ENCODE assay signal across 10 mouse cellular contexts in genomic region chr16:38941275-38941674, GRCm38 (mm10). TPM values are rescaled to one million over a fixed set of nuclear protein-coding genes. Genes with fewer than 3 reads are reported as not detected.
DNase-seq lines count a peak whose midpoint lies in the region; ATAC-seq and TF ChIP-seq lines count a peak whose summit lies in the region.
"Had no signal": no experiment of that assay in that cellular context is flagged by ENCODE, and none has a peak within 500 bp of the region (broad histone marks: within the 10 kb centered on the region; RNA-seq: fewer than 3 reads in every experiment).

No protein-coding gene starts in this region.

- peak overlapping the region; percentile 70 for H3K27ac ChIP-seq in forebrain, embryonic 11.5 days (ENCODE audit: low read depth, low read length)
- H3K27ac ChIP-seq in midbrain, postnatal 0 days (ENCODE audit: low read depth, low read length), result peak overlapping the region; percentile 47; the same call in 1 of the 2 replicates

- no peaks in the 10 kb centered on the region for H3K27me3 ChIP-seq in forebrain, embryonic 11.5 days (ENCODE audit: control insufficient read depth, insufficient read depth, low read length)
- H3K27me3 ChIP-seq in midbrain, postnatal 0 days (ENCODE audit: insufficient read depth, low read length), result no peaks in the 10 kb centered on the region

- H3K4me1 ChIP-seq in forebrain, embryonic 11.5 days (replicated peaks; ENCODE audit: control insufficient read depth, insufficient read depth, low read length), result peaks cover 14% of the 10 kb centered on the region
- H3K4me1 ChIP-seq in midbrain, postnatal 0 days (ENCODE audit: insufficient read depth, low read length), result peaks cover 3% of the 10 kb centered on the region; the same call in 1 of the 2 replicates

- intact Hi-C loops in gastrocnemius, postnatal 14 days (cut with DNase I; ENCODE audit: low total_unique reads), result no loop called here

- DNase-seq in cerebellum, postnatal 10 days, result peak; percentile 34 to 67
- peak; percentile 82 for DNase-seq in forebrain, embryonic 11.5 days (ENCODE audit: low spot score)
- peak; percentile 87 to 88 for DNase-seq in layer of hippocampus, adult 8-10 months (ENCODE audit: low spot score in 2 of 2)
- DNase-seq in midbrain, postnatal 0 days (ENCODE audit: low spot score), result peak; percentile 85
- DNase-seq in liver, result no peak
- no peak for DNase-seq in gastrocnemius, postnatal 14 days
- DNase-seq in adrenal gland, postnatal 36 days, result no peak
- no peak for DNase-seq in adrenal gland, adult 18-20 months (ENCODE audit: low spot score in 2 of 2)
- DNase-seq: gastrocnemius, postnatal 25 days; lung, postnatal 10 days had no signal

- WGBS in forebrain, embryonic 11.5 days, result 15% methylated on average over 6 of the region's 6 CpGs
- 26% methylated on average over 6 of the region's 6 CpGs for WGBS in midbrain, postnatal 0 days

- H3K36me3 ChIP-seq in forebrain, embryonic 11.5 days (ENCODE audit: control insufficient read depth, insufficient read depth, low read length), result no peaks in the 10 kb centered on the region
- H3K36me3 ChIP-seq in midbrain, postnatal 0 days (ENCODE audit: insufficient read depth, low read length), result no peaks in the 10 kb centered on the region

- H3K9me3 ChIP-seq in forebrain, embryonic 11.5 days (ENCODE audit: control insufficient read depth, low read length), result no peaks in the 10 kb centered on the region
- H3K9me3 ChIP-seq in midbrain, postnatal 0 days (ENCODE audit: low read length), result no peaks in the 10 kb centered on the region

- no peak for TF ChIP-seq CTCF in midbrain, postnatal 0 days (IDR thresholded peaks at IDR 0.05)

- peak; percentile 91 for ATAC-seq in forebrain, embryonic 11.5 days (replicated peaks; ENCODE audit: low FRiP score)
- peak; percentile 66; the same call in 1 of the 2 replicates for ATAC-seq in midbrain, postnatal 0 days (ENCODE audit: low FRiP score)

- no peak overlapping the region for H3K9ac ChIP-seq in forebrain, embryonic 11.5 days (ENCODE audit: low read length)
- H3K9ac ChIP-seq in midbrain, postnatal 0 days (replicated peaks; ENCODE audit: low read length, poor library complexity, severe bottlenecking), result no peak overlapping the region

- H3K4me3 ChIP-seq in forebrain, embryonic 11.5 days (ENCODE audit: low read depth, low read length), result no peak overlapping the region
- H3K4me3 ChIP-seq in midbrain, postnatal 0 days (ENCODE audit: low read depth, low read length), result no peak overlapping the region

- 0 out of 2 replicates have a peak overlapping the region, but pooled peaks have one; percentile 15 for H3K4me2 ChIP-seq in forebrain, embryonic 11.5 days (ENCODE audit: low read depth, low read length, severe bottlenecking)
- no peak overlapping the region for H3K4me2 ChIP-seq in midbrain, postnatal 0 days (ENCODE audit: low read depth, low read length, poor library complexity, severe bottlenecking)

RNA-seq across cellular contexts. Expression of gene Igsf11, which starts 48.8 kb away (rescaled TPM):
- 4.1 and 4.5 TPM in 2 replicates for polyA plus RNA-seq in forebrain, embryonic 11.5 days (2014; fragmentation: Nextera tagmentation; extraction: Ambion mirVana)
- 10 to 100 TPM; 48.1 to 53.6 (median 50.7) TPM for total RNA-seq in layer of hippocampus, adult 8-10 months (2022)
- 13.0 and 18.7 TPM in 2 replicates for total RNA-seq in midbrain, postnatal 0 days (2014; rRNA removed)
- 3.1 TPM in 2 replicates for polyA plus RNA-seq in midbrain, postnatal 0 days (2015; fragmentation: Nextera tagmentation; extraction: Ambion mirVana)
- 1 to 10 TPM in 1 of 2 experiments, under 1 TPM in 1; 0.66 to 1.0 TPM for total RNA-seq in gastrocnemius, postnatal 14 days (2021)
- 10 to 100 TPM in 1 of 2 experiments, 1 to 10 TPM in 1; 7.2 to 26.9 TPM for total RNA-seq in adrenal gland, postnatal 36 days (2021)
- 10 to 100 TPM in 1 of 2 experiments, 1 to 10 TPM in 1; 4.9 to 40.9 TPM for total RNA-seq in adrenal gland, adult 18-20 months (2021)

Comparison
In these comparisons a context has a peak if more than half of its experiments do, and no peak if none do; other contexts are left out.
1. DNase-seq: peak in cerebellum, postnatal 10 days (2 of 2), forebrain, embryonic 11.5 days (single experiment), layer of hippocampus, adult 8-10 months (2 of 2) and midbrain, postnatal 0 days (single experiment); none in liver (single experiment), gastrocnemius, postnatal 14 days (single experiment), adrenal gland, postnatal 36 days (0 of 2) and adrenal gland, adult 18-20 months (0 of 2).